Comparison of ENCODE assay signal across 8 mouse cellular contexts in the genomic region with DNA sequence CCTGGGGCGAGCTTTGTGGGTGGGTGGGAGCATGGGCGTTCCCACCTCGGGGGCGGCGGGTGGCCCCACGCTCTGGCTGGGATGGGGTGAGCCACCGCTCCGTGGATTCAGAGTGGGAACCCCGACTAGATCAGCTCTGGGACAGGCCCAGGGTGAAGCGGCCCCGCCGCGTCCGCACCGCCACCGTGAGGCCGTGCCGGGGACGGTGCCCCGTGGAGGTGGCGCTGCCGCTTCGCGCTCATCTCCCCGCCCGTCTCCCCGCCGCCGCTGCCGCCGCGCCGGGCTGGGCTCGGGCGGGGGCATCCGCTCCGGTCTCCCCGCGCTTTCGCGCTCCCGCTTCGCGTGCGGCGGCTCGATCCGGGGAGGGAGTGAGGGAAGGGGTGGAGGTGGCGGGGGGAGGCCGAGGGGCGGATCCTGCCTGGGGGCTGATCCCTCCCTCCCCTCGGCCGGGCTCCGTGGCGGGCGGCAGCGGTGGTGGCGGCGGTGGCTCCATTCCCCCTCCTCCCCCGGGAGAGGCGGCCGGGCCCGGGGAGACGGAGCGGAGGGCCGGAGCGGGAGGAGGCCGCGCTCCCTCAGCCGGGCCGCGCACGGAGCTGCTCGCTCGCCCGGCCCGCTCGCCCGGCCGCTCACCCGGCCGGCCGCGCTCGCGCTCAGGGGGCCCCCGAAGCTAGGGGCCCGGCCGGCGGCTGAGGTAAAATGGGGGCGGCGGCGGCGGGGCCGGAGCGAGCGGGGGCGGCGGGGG. TPM values are rescaled to one million over a fixed set of nuclear protein-coding genes. Genes with fewer than 3 reads are reported as not detected.
DNase-seq lines count a peak whose midpoint lies in the region; ATAC-seq and TF ChIP-seq lines count a peak whose summit lies in the region.

A gene (plus strand): TSS at position 420 of the 742 bp plus-strand sequence.

- peak within 1 kb of the TSS; percentile 66 for H3K27ac ChIP-seq in embryonic fibroblast, embryonic 13.5 days (ENCODE audit: insufficient read depth, low read length)
- H3K27ac ChIP-seq in kidney, embryonic 14.5 days (ENCODE audit: low read depth, low read length) = peak within 1 kb of the TSS; percentile 96
- H3K27ac ChIP-seq in limb, embryonic 15.5 days = peak within 1 kb of the TSS; percentile 99
- H3K27ac ChIP-seq in midbrain, postnatal 0 days (ENCODE audit: low read depth, low read length) = peak within 1 kb of the TSS; percentile 100

- H3K9ac ChIP-seq in kidney, embryonic 14.5 days (ENCODE audit: low read depth, low read length) = peak within 1 kb of the TSS; percentile 100
- peak within 1 kb of the TSS; percentile 99 for H3K9ac ChIP-seq in limb, embryonic 15.5 days
- peak within 1 kb of the TSS; percentile 100 for H3K9ac ChIP-seq in midbrain, postnatal 0 days (replicated peaks; ENCODE audit: low read length, poor library complexity, severe bottlenecking)

- H3K4me3 ChIP-seq in embryonic fibroblast, embryonic 13.5 days (ENCODE audit: insufficient read depth, low read length) = peak within 1 kb of the TSS; percentile 95
- peak within 1 kb of the TSS; percentile 84 for H3K4me3 ChIP-seq in kidney, embryonic 14.5 days (ENCODE audit: low read length)
- peak within 1 kb of the TSS; percentile 79 for H3K4me3 ChIP-seq in limb, embryonic 15.5 days
- peak within 1 kb of the TSS; percentile 84 for H3K4me3 ChIP-seq in midbrain, postnatal 0 days (ENCODE audit: low read depth, low read length)

- TF ChIP-seq CTCF in embryonic fibroblast, embryonic 13.5 days (IDR thresholded peaks at IDR 0.05; ENCODE audit: borderline replicate concordance, insufficient read depth, low read length) = peak; percentile 53; the same call in 1 of the 2 replicates
- TF ChIP-seq CTCF in midbrain, postnatal 0 days (IDR thresholded peaks at IDR 0.05) = peak; percentile 53

- peak; percentile 82 for ATAC-seq in kidney, embryonic 14.5 days (ENCODE audit: low FRiP score, low TSS enrichment)
- ATAC-seq in limb, embryonic 15.5 days (ENCODE audit: insufficient number of reproducible peaks, low FRiP score, low TSS enrichment, low read depth) = peak; percentile 74
- peak; percentile 77 for ATAC-seq in midbrain, postnatal 0 days (ENCODE audit: low FRiP score)

- H3K9me3 ChIP-seq in kidney, embryonic 14.5 days (ENCODE audit: control insufficient read depth, low read length) = no peaks in the 10 kb centered on the region
- no peaks in the 10 kb centered on the region for H3K9me3 ChIP-seq in limb, embryonic 15.5 days
- H3K9me3 ChIP-seq in midbrain, postnatal 0 days (ENCODE audit: low read length) = no peaks in the 10 kb centered on the region

- WGBS in kidney, embryonic 14.5 days = 0% methylated on average over 42 of the region's 99 CpGs
- WGBS in limb, embryonic 15.5 days = under 1% methylated on average over 62 of the region's 99 CpGs
- 0% methylated on average over 31 of the region's 99 CpGs for WGBS in midbrain, postnatal 0 days

- peak within 1 kb of the TSS; percentile 99 for H3K4me2 ChIP-seq in kidney, embryonic 14.5 days (replicated peaks; ENCODE audit: low read depth, low read length)
- H3K4me2 ChIP-seq in limb, embryonic 15.5 days = peak within 1 kb of the TSS; percentile 96
- peak within 1 kb of the TSS; percentile 98 for H3K4me2 ChIP-seq in midbrain, postnatal 0 days (ENCODE audit: low read depth, low read length, poor library complexity, severe bottlenecking)

- peak; percentile 80 for DNase-seq in 3134 (ENCODE audit: extremely low read depth, insufficient read length, low spot score)
- peak; percentile 91 to 94 for DNase-seq in adrenal gland, postnatal 36 days
- DNase-seq in heart, adult 9 months (ENCODE audit: low spot score in 2 of 2) = peak; percentile 77 to 80
- DNase-seq in midbrain, postnatal 0 days (ENCODE audit: low spot score) = peak; percentile 73
- DNase-seq in spleen, postnatal 10 days (ENCODE audit: low spot score in 2 of 2) = peak; percentile 87

- H3K27me3 ChIP-seq in kidney, embryonic 14.5 days (ENCODE audit: control insufficient read depth, insufficient read depth, low read length) = no peaks in the 10 kb centered on the region
- no peaks in the 10 kb centered on the region for H3K27me3 ChIP-seq in limb, embryonic 15.5 days
- H3K27me3 ChIP-seq in midbrain, postnatal 0 days (ENCODE audit: insufficient read depth, low read length) = no peaks in the 10 kb centered on the region

- no peaks in the 10 kb centered on the region for H3K4me1 ChIP-seq in embryonic fibroblast, embryonic 13.5 days (ENCODE audit: control insufficient read depth, insufficient read depth, low read length)
- peaks cover 13% of the 10 kb centered on the region; the same call in 1 of the 2 replicates for H3K4me1 ChIP-seq in kidney, embryonic 14.5 days (ENCODE audit: control insufficient read depth, insufficient read depth, low read length)
- peaks cover 29% of the 10 kb centered on the region for H3K4me1 ChIP-seq in limb, embryonic 15.5 days
- 0 out of 2 replicates have a peak, but pooled peaks cover 3% of the 10 kb centered on the region for H3K4me1 ChIP-seq in midbrain, postnatal 0 days (ENCODE audit: insufficient read depth, low read length)

- peak; percentile 65 for TF ChIP-seq POLR2A in embryonic fibroblast, embryonic 13.5 days (IDR thresholded peaks at IDR 0.05; ENCODE audit: low read depth, low read length)

- H3K36me3 ChIP-seq in kidney, embryonic 14.5 days (ENCODE audit: control insufficient read depth, insufficient read depth, low read length) = peaks cover 2% of the 10 kb centered on the region
- peaks cover 7% of the 10 kb centered on the region; the same call in 1 of the 2 replicates for H3K36me3 ChIP-seq in limb, embryonic 15.5 days
- 0 out of 2 replicates have a peak, but pooled peaks cover under 1% of the 10 kb centered on the region for H3K36me3 ChIP-seq in midbrain, postnatal 0 days (ENCODE audit: insufficient read depth, low read length)

RNA-seq across cellular contexts. Expression of the gene that starts here (rescaled TPM):
- total RNA-seq in adrenal gland, postnatal 36 days (2021) = 100 to 1,000 TPM in 1 of 2 experiments, 10 to 100 TPM in 1; 64.8 to 101 TPM
- polyA plus RNA-seq in embryonic fibroblast, embryonic 13.5 days (2011; ENCODE audit: insufficient read length, low read depth, missing spikeins) = 41.9 and 43.7 TPM in 2 replicates
- 10.2 and 16.2 TPM in 2 replicates for polyA plus RNA-seq in kidney, embryonic 14.5 days (2014; fragmentation: Nextera tagmentation; extraction: Ambion mirVana)
- 7.3 and 8.4 TPM in 2 replicates for polyA plus RNA-seq in limb, embryonic 15.5 days (2015; fragmentation: Nextera tagmentation; extraction: Ambion mirVana)
- total RNA-seq in midbrain, postnatal 0 days (2014; rRNA removed) = 14.9 and 21.5 TPM in 2 replicates
- 3.5 and 4.9 TPM in 2 replicates for polyA plus RNA-seq in midbrain, postnatal 0 days (2015; fragmentation: Nextera tagmentation; extraction: Ambion mirVana)

Comparison
In these comparisons a context has a peak if more than half of its experiments do, and no peak if none do; other contexts are left out.
1. Peak in every context shown above with its lines: DNase-seq, ATAC-seq, H3K4me3 ChIP-seq and H3K27ac ChIP-seq.